Mouse (Mus musculus) spleen, embryonic (tissue): Measurements from ENCODE around the gene Eva1a.

Experiments used
- CTCF ChIA-PET: fragments of 350-600 bp; sonication (Branson Sonifier 250); formaldehyde crosslinking; loops from one replicate; lab custom pipeline; 2022; lab: Charles Lee

The Eva1a gene

DNA sequence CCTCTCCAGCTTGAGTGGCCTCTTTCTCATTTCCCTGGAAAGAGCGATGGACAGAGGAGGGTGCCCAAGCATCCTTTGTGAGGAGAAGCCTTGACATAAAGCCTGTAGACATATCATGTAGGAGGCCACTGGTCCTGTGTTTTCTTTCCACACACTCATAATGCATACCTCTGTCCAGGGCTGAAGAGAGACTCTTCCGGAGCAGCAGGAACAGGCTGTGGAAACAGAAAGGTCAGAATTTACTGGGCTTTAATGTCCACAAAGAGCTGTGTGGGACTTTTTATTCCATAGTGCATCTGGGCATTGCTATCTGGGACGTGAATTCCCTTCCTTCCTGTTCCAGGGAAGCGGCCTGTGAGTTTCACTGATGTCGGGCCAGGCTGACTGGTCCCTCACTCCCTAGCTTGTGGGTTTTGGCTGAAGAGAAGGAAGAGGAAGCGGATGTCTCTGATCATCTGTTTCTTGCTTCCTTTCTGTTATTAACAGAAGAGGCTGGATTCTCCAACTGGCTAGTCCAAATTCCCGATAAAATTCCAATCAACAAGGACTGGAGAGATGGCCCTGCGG is 25.8 kb downstream of the Eva1a start:
- CTCF ChIA-PET: no interaction called here

GRCm38 (mm10) chr6:82070459-82070858 is 29.6 kb downstream of the Eva1a start:
- CTCF ChIA-PET: interaction anchor here (0.7 kb wide), 1 partner anchor 26 kb away, joined by 3 read pairs; no protein-coding TSS in a partner anchor

DNA sequence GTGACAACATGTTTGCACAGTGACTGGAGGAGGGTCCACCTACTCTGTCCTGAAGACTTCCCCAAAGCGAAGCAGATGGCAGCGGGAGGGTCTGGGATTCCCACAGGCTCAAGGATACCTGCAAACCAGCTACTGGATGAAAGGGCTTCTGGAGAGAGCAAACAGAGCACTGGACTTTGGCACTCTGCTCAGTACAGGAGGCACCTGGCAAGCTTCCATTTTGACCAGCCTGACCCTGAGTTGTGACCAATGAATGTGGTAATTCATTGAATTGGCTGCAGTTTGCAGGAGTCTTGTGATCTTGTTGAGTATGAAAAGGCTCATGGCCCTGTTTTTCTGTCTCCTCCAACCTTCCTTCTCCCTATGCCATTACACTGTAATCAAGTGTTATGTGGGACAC is 32.2 kb downstream of the Eva1a start:
- CTCF ChIA-PET: interaction anchor here (0.6 kb wide), 1 partner anchor 282 kb away, joined by 5 read pairs; no protein-coding TSS in a partner anchor

- CTCF ChIA-PET: no interaction called here
Observed at GRCm38 (mm10) chr6:82073567-82073966, 32.7 kb downstream of the Eva1a start.

- CTCF ChIA-PET: no interaction called here
Observed at GRCm38 (mm10) chr6:82076364-82076763, 35.5 kb downstream of the Eva1a start.

DNA sequence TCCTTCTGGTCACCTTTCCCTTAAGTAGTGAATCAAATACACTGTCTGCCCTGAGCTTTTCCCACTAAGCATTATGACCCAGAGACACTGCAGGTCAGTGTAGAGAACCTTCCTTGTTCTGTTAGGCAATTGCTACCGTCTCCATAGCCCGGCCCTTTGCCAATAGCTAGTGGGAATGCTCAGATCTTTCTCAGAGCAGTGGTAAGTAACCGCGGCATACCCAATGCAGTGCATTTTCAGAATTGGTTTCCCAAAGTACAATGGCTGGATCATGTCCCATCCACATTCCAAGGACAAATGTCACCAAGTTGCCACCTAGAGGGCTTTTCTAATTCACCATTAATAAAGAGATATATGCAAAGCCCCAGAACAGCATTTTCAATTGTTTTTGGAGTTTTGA is 38.0 kb downstream of the Eva1a start:
- CTCF ChIA-PET: no interaction called here

- CTCF ChIA-PET: no interaction called here
Observed at GRCm38 (mm10) chr6:82083655-82084054, 42.8 kb downstream of the Eva1a start.

GRCm38 (mm10) chr6:82084235-82084634 is 43.4 kb downstream of the Eva1a start:
- CTCF ChIA-PET: no interaction called here

DNA sequence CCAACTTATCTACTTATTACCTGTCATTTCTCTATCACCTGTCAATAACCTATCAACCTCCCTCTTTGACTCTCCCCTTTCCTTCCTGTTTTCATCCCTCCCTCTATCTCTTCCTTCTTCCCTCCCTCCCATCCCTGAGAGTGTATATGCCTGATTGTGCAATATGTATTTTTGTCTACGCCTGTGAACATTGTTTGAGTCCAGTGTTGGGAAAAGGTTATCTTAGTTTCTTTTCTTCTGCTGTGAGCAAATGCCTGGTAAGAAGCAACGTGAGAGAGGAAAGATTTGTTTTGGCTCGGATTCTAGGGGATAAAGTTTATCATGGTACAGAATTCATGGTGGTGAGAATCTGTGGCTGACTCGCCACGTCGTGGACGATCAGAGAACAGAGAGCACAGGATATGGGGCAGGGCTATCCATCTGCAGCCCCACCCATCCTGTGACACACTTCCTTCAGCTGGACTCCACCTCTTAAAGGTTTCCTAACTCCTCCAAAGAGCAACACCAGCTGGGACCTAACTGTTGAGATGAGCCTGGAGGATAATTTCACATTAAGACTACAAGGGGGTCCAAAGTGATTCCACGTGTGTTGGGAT is 44.6 kb downstream of the Eva1a start:
- CTCF ChIA-PET: no interaction called here

GRCm38 (mm10) chr6:82088133-82088532 is 47.3 kb downstream of the Eva1a start:
- CTCF ChIA-PET: interaction anchor here (0.7 kb wide), 1 partner anchor 144 kb away, joined by 3 read pairs; no protein-coding TSS in a partner anchor

- CTCF ChIA-PET: no interaction called here
Observed at GRCm38 (mm10) chr6:82091773-82092172, 50.9 kb downstream of the Eva1a start.

DNA sequence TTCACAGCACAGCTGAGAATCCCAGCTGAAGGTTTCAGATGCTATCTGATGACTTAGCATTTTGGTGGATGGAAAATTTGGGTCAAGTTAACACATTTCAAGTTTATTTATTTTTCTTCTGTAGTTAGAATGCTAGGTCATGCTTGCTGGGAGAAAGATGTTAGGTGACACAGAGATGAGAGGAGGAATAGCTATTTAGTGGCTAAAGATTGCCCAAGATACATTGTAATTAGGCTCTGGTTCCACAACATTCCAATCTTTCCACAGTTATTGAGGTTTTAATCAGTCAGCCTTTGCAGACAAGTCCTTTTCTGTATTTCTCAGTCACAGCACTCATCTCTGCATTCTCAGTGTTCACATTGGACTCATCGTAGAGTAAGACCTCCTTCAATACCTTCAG is 56.9 kb downstream of the Eva1a start:
- CTCF ChIA-PET: no interaction called here

DNA sequence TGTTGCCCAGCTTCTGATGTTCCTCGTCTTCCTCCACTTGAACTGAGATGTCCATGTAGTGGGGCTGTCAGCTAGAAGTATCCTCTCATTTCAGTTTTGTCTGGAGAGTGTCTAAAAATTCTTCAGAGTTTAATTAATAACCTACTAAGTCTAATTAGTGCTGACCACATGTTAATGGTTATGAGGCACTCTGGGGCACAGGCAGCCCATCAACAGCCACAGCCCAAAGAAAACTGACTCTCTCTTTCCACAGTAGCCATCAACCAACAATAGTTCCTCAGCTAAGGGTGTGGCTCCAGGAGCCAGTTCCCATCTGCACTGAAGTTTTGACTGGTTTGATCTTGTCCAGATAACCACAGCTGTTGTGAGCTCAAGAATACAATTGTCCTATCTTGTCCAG is 57.6 kb downstream of the Eva1a start:
- CTCF ChIA-PET: no interaction called here

- CTCF ChIA-PET: no interaction called here
Observed at GRCm38 (mm10) chr6:82110473-82110872, 69.6 kb downstream of the Eva1a start.

DNA sequence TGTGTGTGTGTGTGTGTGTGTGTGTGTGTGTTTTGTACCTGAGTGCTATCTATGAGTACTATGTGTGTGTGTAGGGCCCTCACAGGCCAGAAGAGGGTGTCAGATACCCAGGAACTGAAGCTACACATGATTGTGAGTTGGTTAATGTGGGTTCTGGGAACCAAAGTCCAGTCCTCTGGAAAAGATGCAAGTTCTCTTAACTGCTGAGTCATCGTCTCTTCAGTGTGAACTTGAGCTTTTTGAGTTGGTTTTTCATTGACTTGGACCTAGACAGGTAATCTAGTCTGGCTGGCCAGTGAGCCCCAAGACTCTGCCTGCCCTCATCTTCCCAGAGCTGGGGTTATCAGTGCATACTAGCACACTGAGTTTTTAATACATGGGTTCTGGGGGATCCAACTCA is 70.3 kb downstream of the Eva1a start:
- CTCF ChIA-PET: no interaction called here

DNA sequence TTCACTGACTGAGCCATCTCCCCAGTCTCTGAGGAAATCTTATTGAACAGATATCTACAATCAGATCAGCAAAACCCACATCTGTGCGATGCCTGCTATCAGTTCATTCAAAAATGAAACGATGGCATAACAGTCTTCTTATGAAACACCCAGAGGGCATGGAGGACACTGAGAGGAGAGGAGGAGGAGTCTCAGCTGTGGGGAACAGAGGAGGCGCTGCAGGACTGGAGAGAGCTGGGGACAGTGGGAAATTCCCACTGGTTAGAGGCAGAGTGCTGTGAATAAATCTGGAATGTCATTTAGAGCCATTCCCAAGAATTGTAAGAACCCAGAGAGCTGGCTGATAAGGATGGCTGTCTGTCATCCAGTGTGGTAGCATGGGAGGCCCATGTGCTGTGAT is 70.7 kb downstream of the Eva1a start:
- CTCF ChIA-PET: no interaction called here

DNA sequence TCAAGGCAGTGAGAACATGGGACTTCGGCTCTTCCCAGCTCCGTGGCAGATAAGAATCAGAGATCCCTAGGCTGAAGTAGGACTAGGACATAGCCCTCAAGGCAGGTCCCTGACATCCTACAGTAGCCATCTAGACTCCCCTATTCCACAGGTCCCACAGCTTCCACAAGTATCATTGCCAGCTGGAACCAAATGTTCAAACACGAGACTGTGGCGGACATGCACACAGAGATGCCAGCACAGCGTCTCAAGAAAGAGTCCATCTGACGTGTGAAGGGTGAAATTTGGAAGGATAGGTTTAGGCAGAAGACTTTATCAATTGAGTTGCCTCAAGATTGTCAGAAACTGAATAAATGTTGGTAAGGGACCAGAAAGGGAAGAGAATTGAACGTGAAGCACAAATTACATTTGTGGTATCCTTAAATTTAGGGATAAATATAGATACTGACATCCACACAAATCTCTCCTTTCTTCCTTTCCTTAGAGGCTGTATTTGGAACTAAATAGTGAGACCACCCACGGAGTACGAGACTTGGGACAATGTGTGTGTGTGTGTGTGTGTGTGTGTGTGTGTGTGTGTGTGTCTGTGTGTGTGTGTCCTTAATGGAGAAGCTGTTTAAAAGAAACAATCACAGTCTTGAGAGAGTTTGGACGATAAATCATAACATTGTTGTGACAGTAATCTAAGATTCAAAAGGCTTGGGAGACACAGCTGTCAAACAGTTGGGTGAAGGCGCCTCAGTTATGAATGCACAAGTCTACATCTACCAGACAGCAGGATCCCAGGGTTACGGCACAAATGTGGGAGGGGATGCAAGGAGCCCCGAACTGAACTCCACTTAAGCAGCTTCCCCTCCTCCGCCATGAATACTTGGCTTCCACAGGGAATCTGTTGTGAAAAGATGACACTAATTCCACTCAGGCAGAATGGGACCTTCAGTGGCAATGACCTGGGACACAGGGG is 71.6 kb downstream of the Eva1a start:
- CTCF ChIA-PET: no interaction called here

DNA sequence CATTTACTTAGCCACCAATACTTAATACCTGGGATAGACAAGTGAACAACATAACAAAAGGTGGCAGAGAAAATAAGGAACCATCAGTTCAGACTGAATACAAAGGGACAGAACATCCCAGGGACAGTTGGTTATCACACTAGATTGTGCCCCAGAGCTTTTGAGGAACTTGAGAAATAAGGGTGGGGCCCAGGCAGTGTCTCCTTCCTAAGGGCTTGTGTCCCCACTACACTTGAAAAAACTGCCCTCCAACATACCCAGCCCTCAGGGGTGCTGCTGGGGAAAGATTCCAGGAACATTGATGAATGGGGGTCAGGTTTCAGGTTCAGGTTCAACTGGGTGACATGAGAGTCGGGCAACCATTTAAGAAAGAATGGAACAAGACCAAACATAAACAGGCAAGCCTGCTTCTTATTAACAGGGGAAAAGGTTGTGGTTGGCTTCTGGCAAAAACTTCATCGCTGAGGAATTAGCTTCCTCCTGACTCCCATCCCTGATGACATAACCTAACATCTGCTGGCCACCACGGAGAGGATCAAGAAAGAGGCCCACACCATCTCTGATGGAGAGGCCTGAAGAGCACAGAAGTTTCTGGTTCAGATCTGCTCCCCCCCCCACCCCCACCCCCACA is 74.6 kb downstream of the Eva1a start:
- CTCF ChIA-PET: interaction anchor here (0.8 kb wide), 1 partner anchor 291 kb away, joined by 3 read pairs; no protein-coding TSS in a partner anchor

- CTCF ChIA-PET: no interaction called here
Observed at GRCm38 (mm10) chr6:82116176-82116575, 75.3 kb downstream of the Eva1a start.

- CTCF ChIA-PET: no interaction called here
Observed at GRCm38 (mm10) chr6:82117871-82118270, 77.0 kb downstream of the Eva1a start.

GRCm38 (mm10) chr6:82119322-82120162 is 78.7 kb downstream of the Eva1a start:
- CTCF ChIA-PET: no interaction called here
